Mouse (Mus musculus) cerebellum, adult 11-12 months (tissue): ENCODE measurements at regions not wholly inside any gene's neighbourhood (a gene's known extent, or its start where the extent isn't known, plus 50 kb on each side); places are given as distances from the start of the nearest gene placed in this dataset.

Source experiments
- DNase-seq: peaks from one replicate; pipeline ENCODE4 v3.0.0; 2022

- no peak for DNase-seq
Observed at GRCm38 (mm10) chr1:165086131-165086530, 74.4 kb downstream of the Tbx19 start.

- no peak for DNase-seq
Observed at GRCm38 (mm10) chr1:165084753-165085152, 75.8 kb downstream of the Tbx19 start.

- no peak for DNase-seq
Observed at GRCm38 (mm10) chr1:165084179-165084578, 76.4 kb downstream of the Tbx19 start.

GRCm38 (mm10) chr1:165080351-165080750 is 80.2 kb downstream of the Tbx19 start:
- DNase-seq: no peak

GRCm38 (mm10) chr1:165077313-165077712 is 83.3 kb downstream of the Tbx19 start:
- no peak for DNase-seq

GRCm38 (mm10) chr1:165075301-165076082 is 85.1 kb downstream of the Tbx19 start:
- no peak for DNase-seq

GRCm38 (mm10) chr1:165071831-165072491 is 88.6 kb downstream of the Tbx19 start:
- no peak for DNase-seq

- no peak for DNase-seq
Observed at GRCm38 (mm10) chr1:165064981-165065380, 95.6 kb downstream of the Tbx19 start.

GRCm38 (mm10) chr1:165062813-165063492 is 97.6 kb downstream of the Tbx19 start:
- no peak for DNase-seq

GRCm38 (mm10) chr1:165061420-165061819 is 99.2 kb downstream of the Tbx19 start:
- no peak for DNase-seq

- no peak for DNase-seq
Observed at GRCm38 (mm10) chr1:165054245-165054644, 106.3 kb downstream of the Tbx19 start.

GRCm38 (mm10) chr1:165051294-165051693 is 109.3 kb downstream of the Tbx19 start:
- DNase-seq: no peak

- no peak for DNase-seq
Observed at GRCm38 (mm10) chr1:165050176-165050575, 110.4 kb downstream of the Tbx19 start.

GRCm38 (mm10) chr1:165046637-165047036 is 111.3 kb upstream of the Xcl1 start:
- DNase-seq: peak; percentile 36

- DNase-seq: peak; percentile 52
Observed at GRCm38 (mm10) chr1:165046056-165046455, 110.7 kb upstream of the Xcl1 start.

GRCm38 (mm10) chr1:165043361-165043760 is 108.0 kb upstream of the Xcl1 start:
- no peak for DNase-seq

GRCm38 (mm10) chr1:165042105-165042504 is 106.8 kb upstream of the Xcl1 start:
- DNase-seq: no peak

- DNase-seq: peak; percentile 22
Observed at GRCm38 (mm10) chr1:165036631-165037030, 101.3 kb upstream of the Xcl1 start.

- DNase-seq: peak; percentile 56
Observed at GRCm38 (mm10) chr1:165035618-165036017, 100.3 kb upstream of the Xcl1 start.

- no peak for DNase-seq
Observed at GRCm38 (mm10) chr1:165020960-165021563, 85.7 kb upstream of the Xcl1 start.

GRCm38 (mm10) chr1:165018692-165019309 is 83.5 kb upstream of the Xcl1 start:
- peak; percentile 32 for DNase-seq

- DNase-seq: no peak
Observed at GRCm38 (mm10) chr1:165018236-165018635, 82.9 kb upstream of the Xcl1 start.

- no peak for DNase-seq
Observed at GRCm38 (mm10) chr1:165017793-165018192, 82.5 kb upstream of the Xcl1 start.
